Mouse (Mus musculus) heart, embryonic 12.5 days (tissue): ENCODE data around the gene Hoxd10. TPM values are rescaled to one million over a fixed set of nuclear protein-coding genes. Genes with fewer than 3 reads are reported as not detected.

Experiments
- ATAC-seq: fragments of 200-750 bp; cut with Nextera tagmentation; 2 replicates; pipeline ENCODE4 v1.8.0; 2017; ENCODE audit warnings: moderate TSS enrichment, moderate library complexity; ENCODE audit not compliant: insufficient number of reproducible peaks, low FRiP score
- H3K27ac ChIP-seq: fragments of 300-500 bp; sonication (generic); 2 replicates; pipeline ENCODE4 v1.5.1; 2016; ENCODE audit warnings: mild to moderate bottlenecking, moderate library complexity; ENCODE audit not compliant: poor library complexity, severe bottlenecking
- H3K27me3 ChIP-seq: fragments of 300-500 bp; sonication (generic); replicated peaks from 2 replicates; pipeline ENCODE4 v1.6.1; 2016; ENCODE audit warnings: mild to moderate bottlenecking, moderate library complexity
- H3K36me3 ChIP-seq: fragments of 300-500 bp; sonication (generic); 2 replicates; pipeline ENCODE4 v1.6.1; 2016; ENCODE audit warnings: mild to moderate bottlenecking, moderate library complexity
- H3K4me1 ChIP-seq: fragments of 300-500 bp; sonication (generic); replicated peaks from 2 replicates; pipeline ENCODE4 v1.6.1; 2016; ENCODE audit warnings: mild to moderate bottlenecking
- H3K4me2 ChIP-seq: fragments of 300-500 bp; sonication (generic); 2 replicates; pipeline ENCODE4 v1.6.1; 2016; ENCODE audit warnings: mild to moderate bottlenecking, moderate library complexity
- H3K4me3 ChIP-seq: fragments of 300-500 bp; sonication (generic); 2 replicates; pipeline ENCODE4 v1.5.1; 2016; ENCODE audit warnings: mild to moderate bottlenecking
- H3K9ac ChIP-seq: fragments of 300-500 bp; sonication (generic); 2 replicates; pipeline ENCODE4 v1.6.1; 2016; ENCODE audit warnings: mild to moderate bottlenecking, moderate library complexity
- H3K9me3 ChIP-seq: fragments of 300-500 bp; sonication (generic); replicated peaks from 2 replicates; pipeline ENCODE4 v1.6.1; 2016; ENCODE audit warnings: mild to moderate bottlenecking, moderate library complexity
- WGBS: fragments of 180-500 bp; shearing (Covaris S2); methylation state at CpG from one replicate; pipeline ENCODE4 v1.1.7; 2016; 5-methylcytosine and 5-hydroxymethylcytosine counted together
- polyA plus RNA-seq: library from polyadenylated mRNA; unstranded; fragments of >200 nt; fragmentation: Nextera tagmentation; extraction: Ambion mirVana; gene quantifications from 2 replicates; pipeline ENCODE4 v1.2.1, GENCODE M21; 2016

The Hoxd10 gene
- polyA plus RNA-seq, 1 experiment from 2014 or later = not detected

DNA sequence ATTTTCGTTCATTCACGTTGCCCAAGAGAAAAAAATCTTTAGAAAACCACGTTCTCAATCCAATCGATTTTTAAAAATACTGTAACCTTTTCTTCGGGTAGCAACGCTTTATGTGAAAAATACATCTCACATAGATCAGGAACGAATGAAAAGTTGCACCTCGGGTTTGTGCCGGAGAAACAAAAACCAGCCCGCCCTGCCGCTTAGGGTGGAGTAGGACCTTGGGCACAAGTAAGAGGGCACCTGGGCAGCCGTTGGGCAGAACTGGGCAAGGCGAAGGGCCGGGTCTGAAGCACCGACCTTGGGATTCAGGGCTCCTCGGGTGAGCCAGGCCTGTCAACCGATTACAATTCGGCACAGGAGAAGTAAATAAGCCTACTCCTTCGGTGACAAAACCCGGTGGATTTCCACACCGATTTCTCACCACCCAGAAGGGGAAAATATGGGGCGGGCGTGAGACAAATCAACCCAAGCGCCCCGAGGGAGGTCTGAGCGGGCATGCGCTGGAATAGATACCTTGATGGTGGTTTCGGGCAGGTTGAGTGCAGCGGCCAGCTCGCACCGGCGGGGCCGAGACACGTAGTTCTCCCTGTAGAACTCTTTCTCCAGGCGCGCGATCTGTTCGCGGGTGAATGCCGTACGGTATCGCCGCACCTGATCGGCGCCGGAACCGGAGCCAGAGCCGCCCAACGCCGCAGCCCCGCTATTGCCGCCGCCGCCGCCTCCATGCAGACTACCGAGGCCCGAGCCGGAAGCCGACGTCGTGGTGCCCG lies 34.3 kb upstream of the Hoxd10 start:
- Histone ChIP-seq H3K9ac (no peak overlapping the region), H3K4me3 (peak overlapping the region; percentile 15), H3K27ac (no peak overlapping the region)

DNA sequence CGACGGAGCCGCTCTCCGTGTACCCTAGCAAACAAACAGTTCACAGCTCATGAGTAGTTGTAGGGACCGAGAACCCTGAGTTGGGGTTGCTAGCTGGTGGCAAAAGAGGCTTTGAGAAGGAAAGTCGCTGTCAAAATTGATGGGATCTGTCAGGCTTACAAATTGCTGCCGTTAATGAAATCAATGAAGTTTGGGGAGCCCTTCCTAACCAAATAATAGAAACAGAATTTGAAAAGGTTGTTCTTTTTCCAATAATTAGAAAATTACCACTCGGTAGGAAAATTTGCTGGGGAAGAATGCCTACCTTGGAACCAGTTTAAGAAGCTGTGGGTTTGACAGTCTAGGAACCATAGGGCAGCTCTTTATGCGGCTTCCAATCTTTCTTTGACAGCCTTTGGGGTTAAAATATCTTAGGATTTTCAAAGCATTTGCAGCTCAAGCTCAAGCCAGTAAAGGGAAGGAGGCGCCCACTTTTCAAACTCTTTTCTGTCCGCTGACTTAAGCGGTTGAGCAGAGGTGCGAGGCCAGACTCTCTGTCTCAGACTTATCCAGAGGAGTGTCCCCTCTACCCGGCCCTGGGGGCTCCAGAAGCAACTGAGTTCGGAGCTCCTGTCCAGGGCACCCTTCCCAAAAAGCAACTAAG lies 33.6 kb upstream of the Hoxd10 start:
- WGBS = under 1% methylated on average over 15 of the region's 15 CpGs
- Histone ChIP-seq H3K4me3 (peak overlapping the region; percentile 15), H3K4me2 (peak overlapping the region; percentile 33; the same call in 1 of the 2 replicates), H3K4me1 (peaks cover 26% of the 10 kb centered on the region), H3K27ac (no peak overlapping the region), H3K9ac (no peak overlapping the region), H3K27me3 (peaks cover 85% of the 10 kb centered on the region), H3K36me3 (no peaks in the 10 kb centered on the region), H3K9me3 (no peaks in the 10 kb centered on the region)
- no peak for ATAC-seq

More for the DNA sequence above, 34.3 kb upstream of the Hoxd10 start:
- peaks cover 81% of the 10 kb centered on the region for H3K27me3 ChIP-seq
- H3K9me3 ChIP-seq = no peaks in the 10 kb centered on the region
- peak overlapping the region; percentile 33 for H3K4me2 ChIP-seq
- 3% methylated on average over 62 of the region's 62 CpGs for WGBS
- no peaks in the 10 kb centered on the region for H3K36me3 ChIP-seq
- no peak for ATAC-seq
- H3K4me1 ChIP-seq = peaks cover 26% of the 10 kb centered on the region

DNA sequence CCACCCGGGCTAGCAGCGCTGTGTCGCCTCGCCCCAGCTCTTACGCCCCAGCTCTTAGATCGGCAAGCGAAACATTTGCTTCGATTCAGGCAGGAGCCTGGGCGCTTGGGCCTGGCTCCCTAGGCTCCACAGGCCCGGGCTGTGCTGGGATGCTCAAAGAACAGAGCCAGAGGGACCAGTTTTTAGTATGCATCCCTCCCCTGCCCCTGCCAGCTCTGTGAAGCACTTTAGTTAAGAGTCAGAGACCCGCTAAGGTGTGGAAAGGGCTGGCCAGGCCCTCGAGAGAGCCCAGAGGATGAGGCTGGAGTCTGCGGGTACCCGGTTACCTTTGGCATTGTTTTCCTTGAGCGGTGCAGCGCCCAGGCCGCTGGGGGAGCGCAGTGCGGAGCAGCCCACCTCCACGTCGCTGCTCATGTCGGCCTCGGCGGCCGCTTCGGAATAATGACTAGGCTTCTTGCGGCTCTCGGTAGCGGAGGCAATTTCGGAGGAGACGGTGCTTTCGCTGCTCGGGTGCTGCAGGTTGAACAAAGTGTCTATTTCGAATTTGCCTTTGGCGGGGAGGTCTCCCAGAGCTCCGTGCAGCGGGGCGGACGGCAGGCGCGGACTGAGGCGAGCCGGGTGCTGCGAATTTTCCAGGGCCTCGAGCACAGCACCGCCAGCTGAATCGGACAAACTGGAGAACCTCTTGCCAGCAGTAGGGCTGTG lies 32.9 kb upstream of the Hoxd10 start:
- peaks cover 89% of the 10 kb centered on the region for H3K27me3 ChIP-seq
- H3K4me2 ChIP-seq = no peak overlapping the region
- H3K36me3 ChIP-seq = no peaks in the 10 kb centered on the region
- no peak overlapping the region for H3K27ac ChIP-seq
- H3K9me3 ChIP-seq = no peaks in the 10 kb centered on the region
- peaks cover 26% of the 10 kb centered on the region for H3K4me1 ChIP-seq
- WGBS = 1% methylated on average over 47 of the region's 47 CpGs
- H3K4me3 ChIP-seq = no peak overlapping the region
- ATAC-seq = no peak
- no peak overlapping the region for H3K9ac ChIP-seq

DNA sequence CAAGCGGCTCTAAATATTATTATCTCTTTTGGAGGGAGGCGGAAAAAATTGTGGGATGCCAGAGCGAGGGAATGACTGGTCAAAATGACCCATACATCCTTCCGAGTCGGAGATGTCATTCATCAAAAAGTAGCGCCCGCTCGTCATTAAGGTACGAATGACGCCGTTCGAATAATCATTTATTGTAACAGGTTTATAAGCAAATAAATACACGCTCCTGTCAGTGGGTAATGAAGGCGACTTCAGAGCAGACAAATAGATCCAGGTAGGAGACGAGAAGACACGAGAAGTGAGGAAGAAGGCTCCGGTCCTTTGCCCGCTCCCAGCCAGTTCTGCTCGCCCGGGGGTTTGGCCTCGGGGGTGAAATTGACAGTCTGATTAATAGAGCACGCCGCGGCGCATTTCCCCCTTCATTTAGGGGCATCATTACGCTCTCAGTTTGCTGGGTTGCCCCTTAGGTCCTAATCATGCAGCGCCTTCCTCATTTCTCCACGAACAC lies 32.2 kb upstream of the Hoxd10 start, which contains the start of gene Evx2:
Gene Evx2, minus strand, starts transcription at position 51 of the 499 bp plus-strand sequence.
- Histone ChIP-seq H3K9ac (no peak within 1 kb of the TSS), H3K27me3 (peaks cover 89% of the 10 kb centered on the region), H3K4me2 (no peak within 1 kb of the TSS), H3K4me1 (peaks cover 26% of the 10 kb centered on the region), H3K27ac (no peak within 1 kb of the TSS), H3K9me3 (no peaks in the 10 kb centered on the region), H3K4me3 (no peak within 1 kb of the TSS), H3K36me3 (no peaks in the 10 kb centered on the region)
- no peak for ATAC-seq
- WGBS = 2% methylated on average over 28 of the region's 28 CpGs

DNA sequence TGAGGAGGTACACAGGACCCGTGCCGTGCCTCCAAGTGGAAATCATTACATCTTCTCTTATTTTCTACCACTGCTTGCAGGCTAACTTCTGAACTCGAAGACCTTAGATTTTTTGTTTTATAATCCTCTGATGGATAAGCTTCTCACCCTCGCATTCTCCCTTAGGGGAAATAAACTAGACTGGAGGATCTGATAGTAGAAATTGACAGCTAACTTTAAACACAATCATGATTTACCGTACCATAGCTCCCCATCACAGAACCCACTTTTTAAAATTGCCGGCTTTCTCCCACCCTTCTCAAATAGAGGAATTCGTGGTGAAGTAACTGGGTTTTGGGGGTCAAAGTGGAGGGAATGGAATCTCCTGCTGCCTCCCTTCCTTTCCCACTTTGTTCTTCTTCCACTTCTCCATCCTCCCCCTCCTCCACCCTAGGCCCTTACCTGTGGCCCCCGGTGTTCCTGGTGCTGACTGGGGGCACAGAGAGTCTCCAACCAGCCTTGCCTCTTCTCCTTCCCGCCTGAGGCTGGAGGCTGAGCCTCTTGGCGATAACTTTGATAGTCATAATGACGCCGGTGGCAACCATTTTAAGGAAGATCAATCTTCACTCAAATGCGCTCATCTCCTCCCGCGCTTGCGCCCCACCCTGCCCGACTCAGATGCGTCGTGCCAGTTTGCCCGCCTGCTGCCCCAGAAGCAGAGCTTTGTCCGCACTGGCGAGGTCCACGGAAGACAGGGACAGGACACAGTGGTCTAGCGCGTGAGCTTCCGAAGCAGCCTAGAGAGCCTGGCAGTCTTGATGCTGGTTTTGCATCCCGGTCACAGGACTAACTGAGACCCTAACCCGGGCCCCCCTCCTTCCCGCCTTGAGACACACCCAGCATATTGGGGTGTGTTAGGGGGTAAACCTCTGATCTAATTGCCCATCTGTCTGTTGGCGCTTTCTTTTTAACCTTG lies 31.0 kb upstream of the Hoxd10 start:
- H3K4me2 ChIP-seq = no peak overlapping the region
- H3K27me3 ChIP-seq = peaks cover 87% of the 10 kb centered on the region
- 4% methylated on average over 30 of the region's 30 CpGs for WGBS
- no peaks in the 10 kb centered on the region for H3K9me3 ChIP-seq
- no peak overlapping the region for H3K9ac ChIP-seq
- H3K27ac ChIP-seq = no peak overlapping the region
- no peak overlapping the region for H3K4me3 ChIP-seq
- ATAC-seq = no peak
- no peaks in the 10 kb centered on the region for H3K36me3 ChIP-seq
- peaks cover 21% of the 10 kb centered on the region for H3K4me1 ChIP-seq

DNA sequence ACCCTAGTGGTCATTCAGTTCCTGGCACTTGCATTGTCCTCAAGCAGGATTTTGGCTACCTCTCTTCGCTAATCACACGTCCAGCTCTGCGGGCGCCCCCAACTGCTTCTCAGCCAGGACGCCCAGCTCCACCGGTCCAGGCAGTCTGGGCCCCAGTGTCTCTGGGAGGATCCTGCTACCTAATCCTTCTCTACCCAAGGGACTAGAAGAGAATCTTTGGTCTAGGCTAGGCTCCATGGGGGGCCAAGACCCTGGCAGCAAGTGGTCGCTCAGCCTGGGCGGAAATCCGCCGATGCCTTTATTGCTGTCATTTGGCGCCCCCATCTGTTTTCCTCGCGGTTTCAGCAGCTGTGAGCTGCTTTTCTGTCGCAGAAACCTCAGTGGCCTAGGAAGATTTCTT lies 30.0 kb upstream of the Hoxd10 start:
- Histone ChIP-seq H3K9ac (no peak overlapping the region), H3K36me3 (no peaks in the 10 kb centered on the region), H3K9me3 (no peaks in the 10 kb centered on the region), H3K27ac (no peak overlapping the region), H3K4me2 (peak overlapping the region; percentile 55), H3K4me1 (peaks cover 16% of the 10 kb centered on the region; the same call in 1 of the 2 replicates), H3K4me3 (peak overlapping the region; percentile 20), H3K27me3 (peaks cover 87% of the 10 kb centered on the region)
- ATAC-seq = no peak
- WGBS = under 1% methylated on average over 14 of the region's 14 CpGs

DNA sequence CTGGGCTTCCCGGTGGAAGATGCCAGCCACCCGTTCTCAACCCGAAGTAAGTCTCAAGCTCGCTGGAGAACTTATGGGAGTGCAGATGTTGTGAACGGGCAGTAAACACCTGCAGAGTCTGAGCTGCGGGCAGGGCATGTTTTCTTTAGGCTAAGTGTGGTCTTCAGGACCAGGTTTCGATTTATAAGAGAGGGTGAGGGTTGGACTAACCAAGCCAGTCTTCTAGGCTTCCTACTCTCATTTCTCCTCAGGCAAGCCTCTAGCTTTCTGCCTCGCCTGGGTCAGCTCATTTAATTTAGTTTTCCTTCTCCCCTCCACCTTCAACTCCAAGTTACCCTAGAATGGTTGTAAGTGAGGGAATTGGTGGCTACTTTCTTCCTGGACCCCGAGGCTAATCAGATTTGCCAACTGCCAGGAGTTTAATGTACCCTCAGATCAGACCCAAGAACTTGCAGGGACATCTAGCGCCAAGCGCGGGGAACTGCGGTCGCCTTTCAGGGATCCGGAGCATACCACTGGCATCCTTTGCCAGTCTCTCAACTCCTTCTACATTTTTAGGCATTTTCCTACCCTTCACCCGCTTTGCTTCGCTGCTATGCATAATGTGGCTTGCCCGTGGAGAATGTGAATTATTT lies 28.3 kb upstream of the Hoxd10 start:
- Histone ChIP-seq H3K9me3 (no peaks in the 10 kb centered on the region), H3K9ac (no peak overlapping the region), H3K4me3 (no peak overlapping the region), H3K27ac (no peak overlapping the region), H3K4me1 (peaks cover 18% of the 10 kb centered on the region), H3K36me3 (no peaks in the 10 kb centered on the region), H3K4me2 (no peak overlapping the region), H3K27me3 (peaks cover 89% of the 10 kb centered on the region)
- 4% methylated on average over 18 of the region's 18 CpGs for WGBS
- ATAC-seq = no peak

DNA sequence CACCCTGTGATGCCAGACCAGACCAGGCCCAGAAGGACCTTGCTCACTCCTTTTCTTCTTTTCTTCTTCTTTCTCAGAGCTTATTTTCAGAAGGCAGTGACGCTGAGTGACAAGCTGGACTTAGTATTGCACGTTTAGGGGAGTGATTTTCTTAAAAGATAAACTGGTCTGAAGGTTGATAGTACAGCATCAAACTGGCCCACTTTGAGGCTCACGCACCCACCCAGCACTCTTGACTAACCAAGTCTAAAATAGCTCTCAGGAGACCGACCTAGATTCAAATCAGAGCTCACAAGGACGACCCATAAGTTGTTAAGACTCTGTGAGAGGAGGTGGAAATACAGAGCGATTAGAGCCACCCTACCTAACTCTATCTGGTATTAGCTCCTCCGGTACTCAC lies 25.3 kb upstream of the Hoxd10 start:
- Histone ChIP-seq H3K4me2 (no peak overlapping the region), H3K9ac (no peak overlapping the region), H3K36me3 (no peaks in the 10 kb centered on the region), H3K4me1 (peaks cover 16% of the 10 kb centered on the region), H3K27me3 (peaks cover 89% of the 10 kb centered on the region), H3K27ac (no peak overlapping the region), H3K4me3 (no peak overlapping the region), H3K9me3 (no peaks in the 10 kb centered on the region)
- ATAC-seq = no peak
- 4% methylated on average over 7 of the region's 7 CpGs for WGBS

DNA sequence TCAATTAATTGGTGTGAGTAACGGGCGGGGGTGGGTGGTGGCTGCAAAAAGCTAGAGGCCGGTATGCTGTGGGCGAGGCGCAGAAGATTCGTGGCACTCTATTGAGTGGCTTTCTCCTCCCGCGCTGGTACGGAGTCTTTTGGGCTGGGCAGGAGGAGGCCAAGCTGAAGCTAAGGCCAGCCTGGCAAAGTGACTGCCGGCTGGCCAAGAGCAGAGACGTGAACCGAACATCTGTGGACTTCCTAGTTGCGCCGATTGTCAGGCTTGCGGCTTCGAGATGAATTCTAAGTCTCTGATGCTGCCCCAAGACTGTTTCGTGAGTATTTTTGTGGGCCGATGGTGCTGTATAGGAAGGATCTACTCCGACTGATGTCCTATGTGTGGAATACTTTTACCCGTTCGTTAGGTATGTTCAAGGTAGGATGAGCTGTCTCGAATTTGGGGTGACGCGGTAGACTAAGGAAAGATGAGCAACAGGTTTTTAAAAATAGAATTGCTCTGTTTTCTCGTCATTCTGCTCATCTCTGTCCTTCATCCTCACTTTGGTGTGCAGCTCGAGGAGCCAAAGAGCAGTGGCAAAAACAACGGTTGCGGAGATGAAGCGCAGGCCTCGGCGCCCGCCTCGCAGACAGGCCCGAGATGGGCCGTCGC lies 24.4 kb upstream of the Hoxd10 start:
- no peak overlapping the region for H3K9ac ChIP-seq
- H3K4me1 ChIP-seq = peaks cover 13% of the 10 kb centered on the region
- peak overlapping the region; percentile 76 for H3K4me2 ChIP-seq
- H3K36me3 ChIP-seq = no peaks in the 10 kb centered on the region
- H3K27ac ChIP-seq = no peak overlapping the region
- WGBS = 3% methylated on average over 36 of the region's 36 CpGs
- peaks cover 89% of the 10 kb centered on the region for H3K27me3 ChIP-seq
- H3K9me3 ChIP-seq = no peaks in the 10 kb centered on the region
- no peak for ATAC-seq
- H3K4me3 ChIP-seq = peak overlapping the region; percentile 48; the same call in 1 of the 2 replicates
